ENCODE assay signal across 7 mouse cellular contexts in the genomic region with DNA sequence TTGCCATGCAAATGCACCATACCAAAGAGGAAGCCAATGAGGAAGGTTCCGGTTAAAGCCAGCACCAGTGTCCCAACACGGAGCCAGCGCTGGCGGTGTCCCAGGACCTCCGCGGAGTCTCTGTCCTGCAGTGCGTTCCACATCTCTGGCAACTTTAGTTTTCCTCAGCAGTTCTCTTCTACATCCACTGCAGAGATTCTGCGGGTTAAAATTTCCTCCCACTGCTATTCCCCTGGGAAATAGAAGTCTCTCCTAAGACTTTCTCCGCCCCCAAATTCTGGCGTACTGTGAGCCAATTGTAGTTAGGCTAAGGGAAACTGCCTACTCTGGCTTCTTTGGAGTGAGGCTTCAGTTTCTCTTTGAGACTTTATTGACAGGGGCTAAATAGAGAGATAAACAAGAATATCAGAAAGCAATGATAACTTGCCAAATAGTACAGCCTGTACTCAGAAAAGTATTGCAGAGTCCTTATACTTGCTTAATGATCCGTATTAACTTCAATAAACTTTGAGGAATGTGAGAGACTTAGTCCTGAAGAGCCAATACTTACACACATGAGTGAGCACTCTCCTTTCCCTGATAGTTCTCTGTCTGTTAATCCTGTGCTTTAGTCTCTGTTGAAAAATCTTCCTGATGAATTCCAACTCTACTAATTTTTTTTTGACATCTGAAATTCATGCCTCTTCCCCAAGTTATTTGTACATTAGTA. TPM values are rescaled to one million over a fixed set of nuclear protein-coding genes. Genes with fewer than 3 reads are reported as not detected.
DNase-seq lines count a peak whose midpoint lies in the region; ATAC-seq lines count a peak whose summit lies in the region.

A gene (minus strand): TSS at position 327 of the 709 bp plus-strand sequence.

- H3K9me3 ChIP-seq in forebrain, embryonic 11.5 days (ENCODE audit: control insufficient read depth, low read length) = no peaks in the 10 kb centered on the region

- H3K9ac ChIP-seq in forebrain, embryonic 11.5 days (ENCODE audit: low read length) = peak within 1 kb of the TSS; percentile 20

- no peaks in the 10 kb centered on the region; the same call in 1 of the 2 replicates for H3K4me1 ChIP-seq in forebrain, embryonic 11.5 days (replicated peaks; ENCODE audit: control insufficient read depth, insufficient read depth, low read length)

- no peak within 1 kb of the TSS for H3K27ac ChIP-seq in forebrain, embryonic 11.5 days (ENCODE audit: low read depth, low read length)

- no peaks in the 10 kb centered on the region for H3K36me3 ChIP-seq in forebrain, embryonic 11.5 days (ENCODE audit: control insufficient read depth, insufficient read depth, low read length)

- peak within 1 kb of the TSS; percentile 47 for H3K4me2 ChIP-seq in forebrain, embryonic 11.5 days (ENCODE audit: low read depth, low read length, severe bottlenecking)

- H3K27me3 ChIP-seq in forebrain, embryonic 11.5 days (ENCODE audit: control insufficient read depth, insufficient read depth, low read length) = no peaks in the 10 kb centered on the region

- peak; percentile 14 for DNase-seq in 3T3-L1 (ENCODE audit: low read depth, low spot score)
- DNase-seq in ZHBTc4 (ENCODE audit: low read depth, low spot score) = peak; percentile 32
- DNase-seq in forebrain, embryonic 11.5 days (ENCODE audit: low spot score) = peak; percentile 54
- peak; percentile 72 for DNase-seq in kidney, adult 18-20 months
- DNase-seq in left cerebral cortex, postnatal 36 days (ENCODE audit: low spot score in 2 of 2) = peak; percentile 7
- peak; percentile 6 to 21 for DNase-seq in right cerebral cortex, adult 2 months (ENCODE audit: low spot score in 2 of 2)
- DNase-seq in adrenal gland, postnatal 4 days (ENCODE audit: low spot score in 2 of 2) = no peak

- intact Hi-C loops in left cerebral cortex, postnatal 36 days (cut with DNase I) = no loop called here

- peak; percentile 62 for ATAC-seq in forebrain, embryonic 11.5 days (replicated peaks; ENCODE audit: low FRiP score)

- peak within 1 kb of the TSS; percentile 16 for H3K4me3 ChIP-seq in forebrain, embryonic 11.5 days (ENCODE audit: low read depth, low read length)

- 5% methylated on average over 11 of the region's 11 CpGs for WGBS in forebrain, embryonic 11.5 days

RNA-seq across cellular contexts. Expression of the gene that starts here (rescaled TPM):
- polyA plus RNA-seq in forebrain, embryonic 11.5 days (2014; fragmentation: Nextera tagmentation; extraction: Ambion mirVana) = 0.12 and 0.13 TPM in 2 replicates
- 1 to 10 TPM; 4.1 to 4.8 TPM for total RNA-seq in left cerebral cortex, postnatal 36 days (2021)
- total RNA-seq in adrenal gland, postnatal 4 days (2021) = 1 to 10 TPM; 1.1 to 1.2 TPM

Comparison
In these comparisons a context has a peak if more than half of its experiments do, and no peak if none do; other contexts are left out.
1. Peak in DNase-seq, ATAC-seq, H3K4me3 ChIP-seq, H3K9ac ChIP-seq and H3K4me2 ChIP-seq in forebrain, embryonic 11.5 days; RNA of the gene not detected or under 1 TPM.
2. DNase-seq: peak in 3T3-L1 (single experiment), ZHBTc4 (single experiment), kidney, adult 18-20 months (single experiment), left cerebral cortex, postnatal 36 days (2 of 2) and right cerebral cortex, adult 2 months (2 of 2); none in adrenal gland, postnatal 4 days (0 of 2).